Mouse (Mus musculus) retina, adult 2 months (tissue): Measurements from ENCODE around the gene Ifngr2.

Source experiments
- DNase-seq: peaks from one replicate; pipeline ENCODE4 v3.0.0-alpha.2; 2012; ENCODE audit warnings: low read depth, low spot score

Ifngr2 gene

GRCm38 (mm10) chr16:91564580-91565291 is 17.9 kb downstream of the Ifngr2 start:
- no peak for DNase-seq

GRCm38 (mm10) chr16:91565292-91565951 is 18.6 kb downstream of the Ifngr2 start:
- DNase-seq = no peak

GRCm38 (mm10) chr16:91566002-91566401 is 19.1 kb downstream of the Ifngr2 start:
- no peak for DNase-seq

GRCm38 (mm10) chr16:91568960-91569359 is 22.1 kb downstream of the Ifngr2 start:
- no peak for DNase-seq

GRCm38 (mm10) chr16:91571105-91571504 is 24.2 kb downstream of the Ifngr2 start:
- DNase-seq = no peak

- DNase-seq = no peak
Measured at GRCm38 (mm10) chr16:91575151-91575550, 28.3 kb downstream of the Ifngr2 start.

GRCm38 (mm10) chr16:91578980-91579720 is 32.3 kb downstream of the Ifngr2 start:
- no peak for DNase-seq

GRCm38 (mm10) chr16:91582307-91582706 is 35.4 kb downstream of the Ifngr2 start:
- no peak for DNase-seq

- no peak for DNase-seq
Measured at GRCm38 (mm10) chr16:91585617-91586016, 38.7 kb downstream of the Ifngr2 start.

- DNase-seq = no peak
Measured at GRCm38 (mm10) chr16:91586244-91586643, 39.4 kb downstream of the Ifngr2 start.

- DNase-seq = no peak
Measured at GRCm38 (mm10) chr16:91587730-91588453, 41.0 kb downstream of the Ifngr2 start.

- no peak for DNase-seq
Measured at GRCm38 (mm10) chr16:91588703-91589102, 41.8 kb downstream of the Ifngr2 start.

GRCm38 (mm10) chr16:91592162-91592561 is 45.3 kb downstream of the Ifngr2 start:
- DNase-seq = no peak

GRCm38 (mm10) chr16:91593262-91593661 is 46.4 kb downstream of the Ifngr2 start:
- DNase-seq = no peak

GRCm38 (mm10) chr16:91595076-91595475 is 48.2 kb downstream of the Ifngr2 start:
- DNase-seq = no peak

GRCm38 (mm10) chr16:91596397-91596778 is 49.5 kb downstream of the Ifngr2 start:
- no peak for DNase-seq

GRCm38 (mm10) chr16:91596779-91597671 is 50.2 kb downstream of the Ifngr2 start:
- no peak for DNase-seq

GRCm38 (mm10) chr16:91597672-91598010 is 50.8 kb downstream of the Ifngr2 start, which contains the start of gene Tmem50b:
TSS of gene Tmem50b (minus strand) at chr16:91597800.
- peak; percentile 94 for DNase-seq

- DNase-seq = no peak
Measured at GRCm38 (mm10) chr16:91599242-91599641, 52.4 kb downstream of the Ifngr2 start.

GRCm38 (mm10) chr16:91601081-91601480 is 54.2 kb downstream of the Ifngr2 start:
- DNase-seq = no peak

GRCm38 (mm10) chr16:91601693-91602092 is 54.8 kb downstream of the Ifngr2 start:
- DNase-seq = no peak
